Mouse (Mus musculus) thymus, postnatal 25 days (tissue): ENCODE data around the gene Tmco4.

Experiments
- DNase-seq: peaks from one replicate; pipeline ENCODE4 v3.0.0; 2022

The Tmco4 gene

GRCm38 (mm10) chr4:139096201-139096600, 123.5 kb downstream of the Tmco4 start:
- DNase-seq, result no peak

- no peak for DNase-seq
Measured at GRCm38 (mm10) chr4:139100326-139100725, 127.6 kb downstream of the Tmco4 start.

DNA sequence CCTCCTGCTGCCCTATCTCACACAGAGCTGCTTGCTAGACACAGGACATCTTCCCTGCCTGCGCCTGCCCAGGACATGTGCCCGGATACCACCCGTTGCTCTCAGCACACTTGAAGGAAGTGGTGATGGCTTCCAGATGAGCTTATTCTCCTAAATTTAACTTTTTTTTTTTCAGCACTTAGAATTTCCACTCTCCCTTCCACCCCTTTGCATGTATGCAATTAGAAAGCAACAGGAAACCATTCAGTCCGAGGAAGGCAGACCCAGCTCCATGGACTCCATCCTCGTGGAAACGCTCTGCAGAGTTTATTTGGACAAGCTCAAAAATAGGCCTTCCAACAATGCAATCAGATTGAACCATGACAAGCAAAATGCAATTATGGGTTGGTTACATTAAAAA, 128.9 kb downstream of the Tmco4 start:
- DNase-seq, result no peak

GRCm38 (mm10) chr4:139105453-139105852, 132.8 kb downstream of the Tmco4 start:
- DNase-seq, result no peak
